Mouse (Mus musculus) heart, embryonic 15.5 days (tissue): ENCODE measurements around the gene Rnf6. TPM values are rescaled to one million over a fixed set of nuclear protein-coding genes. Genes with fewer than 3 reads are reported as not detected.
A peak's percentile ranks its signal among the peaks of the same experiment; 100 is the strongest.

Source experiments
- ATAC-seq: fragments of 200-750 bp; cut with Nextera tagmentation; replicated peaks from 2 replicates; pipeline ENCODE4 v1.8.0; 2017; ENCODE audit warnings: low read depth, moderate TSS enrichment; ENCODE audit not compliant: insufficient number of reproducible peaks, insufficient read depth, low FRiP score
- H3K27ac ChIP-seq: fragments of 300-500 bp; sonication (generic); 2 replicates; pipeline ENCODE4 v1.5.1; 2015; ENCODE audit warnings: mild to moderate bottlenecking, inconsistent platforms
- H3K27me3 ChIP-seq: fragments of 300-500 bp; sonication (generic); 2 replicates; pipeline ENCODE4 v1.6.1; 2015; ENCODE audit warnings: inconsistent platforms
- H3K36me3 ChIP-seq: fragments of 300-500 bp; sonication (generic); 2 replicates; pipeline ENCODE4 v1.6.1; 2015; ENCODE audit warnings: mild to moderate bottlenecking, inconsistent platforms
- H3K4me1 ChIP-seq: fragments of 300-500 bp; sonication (generic); replicated peaks from 2 replicates; pipeline ENCODE4 v1.6.1; 2015; ENCODE audit warnings: inconsistent platforms
- H3K4me2 ChIP-seq: fragments of 300-500 bp; sonication (generic); 2 replicates; pipeline ENCODE4 v1.6.1; 2015; ENCODE audit warnings: inconsistent platforms, mild to moderate bottlenecking, moderate library complexity
- H3K4me3 ChIP-seq: fragments of 300-500 bp; sonication (generic); 2 replicates; pipeline ENCODE4 v1.5.1; 2015; ENCODE audit warnings: mild to moderate bottlenecking, inconsistent platforms
- H3K9ac ChIP-seq: fragments of 300-500 bp; sonication (generic); 2 replicates; pipeline ENCODE4 v1.6.1; 2015; ENCODE audit warnings: mild to moderate bottlenecking, inconsistent platforms
- H3K9me3 ChIP-seq: fragments of 300-500 bp; sonication (generic); replicated peaks from 2 replicates; pipeline ENCODE4 v1.6.1; 2016; ENCODE audit warnings: inconsistent platforms
- WGBS: fragments of 180-500 bp; shearing (Covaris S2); methylation state at CpG from one replicate; pipeline ENCODE4 v1.1.7; 2015; ENCODE audit warnings: mixed read lengths; 5-methylcytosine and 5-hydroxymethylcytosine counted together
- polyA plus RNA-seq: library from polyadenylated mRNA; unstranded; fragments of >200 nt; fragmentation: Nextera tagmentation; extraction: Ambion mirVana; gene quantifications from 2 replicates; pipeline ENCODE4 v1.2.1, GENCODE M21; 2015

Rnf6 gene
- polyA plus RNA-seq, 1 experiment from 2014 or later, result 46.0 TPM

DNA sequence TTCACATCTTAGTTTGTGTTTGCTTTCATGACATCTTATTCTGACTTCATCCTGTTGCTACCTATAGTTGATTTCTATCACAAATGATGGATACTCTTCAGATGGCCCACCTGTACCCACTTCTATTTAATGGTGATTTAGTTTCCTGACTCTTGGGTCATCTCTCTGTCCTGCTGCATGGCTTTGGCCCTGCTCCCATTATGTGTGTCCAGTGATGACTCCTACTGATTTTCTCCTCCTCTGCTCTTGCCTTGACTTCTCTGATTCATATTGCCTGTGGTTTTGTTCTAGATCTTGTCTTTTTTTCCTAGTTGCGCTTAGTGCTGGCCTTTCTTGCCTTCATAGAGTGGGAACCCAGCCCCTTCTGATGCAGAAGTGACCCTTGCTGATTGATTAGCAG, 25.0 kb upstream of the Rnf6 start:
- Histone ChIP-seq H3K9ac (no peak overlapping the region), H3K36me3 (no peaks in the 10 kb centered on the region), H3K4me1 (peaks cover 11% of the 10 kb centered on the region), H3K4me3 (no peak overlapping the region), H3K4me2 (no peak overlapping the region), H3K27ac (no peak overlapping the region), H3K27me3 (no peaks in the 10 kb centered on the region), H3K9me3 (no peaks in the 10 kb centered on the region)
- WGBS, result 100% methylated on average over 1 of the region's 1 CpGs
- no peak for ATAC-seq

DNA sequence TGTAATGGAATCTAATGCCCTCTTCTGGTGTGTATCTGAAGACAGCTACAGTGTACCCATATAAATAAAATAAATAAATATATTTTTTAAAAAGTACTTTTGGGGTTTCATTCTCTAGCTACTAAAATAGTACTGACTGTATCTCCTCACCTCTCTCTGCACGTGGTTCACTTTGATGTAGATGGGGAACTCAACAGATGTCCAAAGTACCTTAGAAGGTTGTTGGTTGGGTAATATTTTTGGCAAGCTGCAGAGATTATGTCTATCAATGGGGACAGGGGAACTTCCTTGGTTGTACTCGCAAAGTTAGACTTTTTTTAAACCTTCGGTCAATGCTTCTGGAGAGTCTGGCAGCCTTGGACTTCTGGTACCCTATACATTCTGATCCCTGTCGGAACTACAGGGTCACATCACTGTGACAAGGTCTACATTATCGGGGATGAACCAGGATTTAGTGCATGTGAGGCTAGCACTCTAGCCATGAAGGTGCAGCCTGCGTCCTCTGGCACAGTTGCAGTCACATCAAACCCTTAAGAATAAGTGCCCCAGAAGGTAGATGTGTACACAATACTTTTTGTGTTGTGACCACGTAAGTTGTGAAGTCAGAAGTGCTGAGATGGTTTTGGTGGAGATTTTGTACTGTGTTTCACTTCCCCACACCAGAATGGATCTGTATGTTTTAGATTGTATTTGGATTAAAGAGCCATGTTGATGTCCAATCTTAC, 24.5 kb upstream of the Rnf6 start:
- Histone ChIP-seq H3K4me3 (no peak overlapping the region), H3K27me3 (no peaks in the 10 kb centered on the region), H3K4me1 (peaks cover 9% of the 10 kb centered on the region), H3K36me3 (no peaks in the 10 kb centered on the region), H3K9ac (no peak overlapping the region), H3K9me3 (no peaks in the 10 kb centered on the region), H3K4me2 (no peak overlapping the region), H3K27ac (no peak overlapping the region)
- ATAC-seq, result no peak
- 81% methylated on average over 7 of the region's 7 CpGs for WGBS

DNA sequence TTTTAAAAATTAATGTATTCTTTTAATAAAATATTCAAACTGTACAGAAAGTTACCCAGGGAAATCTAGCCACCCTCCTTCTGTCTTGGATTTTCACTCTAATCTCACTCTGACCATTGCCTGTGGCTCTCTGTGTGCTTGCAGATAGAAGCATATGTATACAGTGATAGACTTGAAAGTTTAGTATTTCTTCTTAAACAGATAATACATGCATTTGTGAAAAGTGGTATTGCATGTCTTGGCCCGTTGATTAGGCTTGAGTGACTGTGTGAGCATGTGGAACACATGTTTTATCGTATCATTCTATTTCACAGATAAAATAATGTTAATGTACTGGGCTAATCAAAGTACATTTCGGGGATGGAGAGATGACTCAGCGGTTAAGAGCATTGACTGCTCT, 23.8 kb upstream of the Rnf6 start:
- ATAC-seq, result no peak
- Histone ChIP-seq H3K9ac (no peak overlapping the region), H3K36me3 (no peaks in the 10 kb centered on the region), H3K9me3 (no peaks in the 10 kb centered on the region), H3K27ac (no peak overlapping the region), H3K4me3 (no peak overlapping the region), H3K27me3 (no peaks in the 10 kb centered on the region), H3K4me2 (no peak overlapping the region), H3K4me1 (peaks cover 3% of the 10 kb centered on the region)
- 87% methylated on average over 4 of the region's 4 CpGs for WGBS

DNA sequence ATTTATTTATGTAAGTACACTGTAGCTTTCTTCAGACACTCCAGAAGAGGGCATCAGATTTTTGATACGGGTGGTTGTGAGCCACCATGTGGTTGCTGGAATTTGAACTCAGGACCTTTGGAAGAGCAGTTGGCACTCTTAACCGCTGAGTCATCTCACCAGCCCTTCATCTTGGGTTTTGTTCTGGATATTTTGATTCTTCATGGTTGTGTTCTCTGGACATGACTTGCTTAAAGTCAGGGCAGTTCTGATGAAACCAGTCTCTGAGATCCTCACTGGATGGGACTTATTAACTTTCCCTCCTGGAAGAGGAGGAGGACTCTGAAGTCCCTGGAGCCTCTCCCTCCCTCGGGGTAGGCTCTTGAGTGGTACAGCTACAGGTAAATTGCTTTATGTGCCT, 19.8 kb upstream of the Rnf6 start:
- Histone ChIP-seq H3K4me3 (no peak overlapping the region), H3K27me3 (no peaks in the 10 kb centered on the region), H3K4me1 (peaks cover 3% of the 10 kb centered on the region; the same call in 1 of the 2 replicates), H3K4me2 (no peak overlapping the region), H3K9ac (no peak overlapping the region), H3K27ac (no peak overlapping the region), H3K36me3 (no peaks in the 10 kb centered on the region), H3K9me3 (no peaks in the 10 kb centered on the region)
- ATAC-seq, result no peak
- 94% methylated on average over 3 of the region's 3 CpGs for WGBS

DNA sequence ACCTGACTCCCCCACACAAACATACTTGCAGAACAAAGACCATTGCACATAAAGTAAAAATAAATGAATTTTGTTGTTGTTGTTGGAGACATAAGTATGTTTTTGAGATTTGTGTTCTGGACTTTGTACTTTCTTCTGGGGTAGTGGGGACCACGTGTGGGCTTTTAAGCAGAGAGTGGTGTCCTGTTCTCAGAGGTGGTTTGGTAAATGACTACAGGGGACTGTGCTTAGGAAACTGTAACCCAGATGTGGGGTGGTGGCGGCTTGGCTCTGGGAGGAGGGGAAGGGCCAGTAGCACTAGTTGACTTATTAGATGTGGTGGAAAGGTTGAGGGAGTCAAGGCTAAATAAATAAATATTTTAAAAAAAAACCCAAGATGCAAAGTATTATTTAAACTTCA, 19.4 kb upstream of the Rnf6 start:
- no peak overlapping the region for H3K9ac ChIP-seq
- no peaks in the 10 kb centered on the region for H3K36me3 ChIP-seq
- peaks cover 3% of the 10 kb centered on the region; the same call in 1 of the 2 replicates for H3K4me1 ChIP-seq
- no peaks in the 10 kb centered on the region for H3K27me3 ChIP-seq
- WGBS, result 78% methylated on average over 2 of the region's 2 CpGs
- no peak overlapping the region for H3K4me2 ChIP-seq
- no peak overlapping the region for H3K27ac ChIP-seq
- no peak for ATAC-seq
- no peak overlapping the region for H3K4me3 ChIP-seq
- H3K9me3 ChIP-seq, result no peaks in the 10 kb centered on the region

DNA sequence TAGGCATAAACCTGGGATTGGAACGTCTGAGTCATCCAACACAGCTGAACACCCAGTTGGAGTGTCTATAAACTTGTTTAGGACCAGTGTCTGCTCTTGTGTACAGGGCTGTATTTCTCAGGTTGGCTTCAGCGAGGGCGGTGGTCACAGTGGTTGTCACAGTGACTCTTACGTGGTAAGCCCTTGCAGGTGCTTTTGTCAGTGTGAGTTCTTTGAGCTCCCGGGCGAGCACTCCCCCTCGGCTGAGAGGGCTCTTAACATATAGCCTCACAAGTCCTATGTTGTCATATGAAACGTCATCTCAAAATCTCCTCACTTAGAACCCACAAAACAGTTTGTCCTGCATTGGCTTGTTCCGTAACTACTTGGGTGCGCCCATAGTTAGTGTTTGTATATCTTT, 16.9 kb upstream of the Rnf6 start:
- H3K27ac ChIP-seq, result no peak overlapping the region
- no peaks in the 10 kb centered on the region for H3K36me3 ChIP-seq
- no peak for ATAC-seq
- H3K4me1 ChIP-seq, result peaks cover 6% of the 10 kb centered on the region
- no peak overlapping the region for H3K4me2 ChIP-seq
- no peaks in the 10 kb centered on the region for H3K9me3 ChIP-seq
- H3K9ac ChIP-seq, result no peak overlapping the region
- WGBS, result 78% methylated on average over 10 of the region's 10 CpGs
- H3K27me3 ChIP-seq, result no peaks in the 10 kb centered on the region
- H3K4me3 ChIP-seq, result no peak overlapping the region

GRCm38 (mm10) chr5:146234336-146234735, 13.0 kb upstream of the Rnf6 start:
- Histone ChIP-seq H3K9me3 (no peaks in the 10 kb centered on the region), H3K4me1 (peaks cover 17% of the 10 kb centered on the region), H3K4me2 (no peak overlapping the region), H3K27ac (no peak overlapping the region), H3K9ac (no peak overlapping the region), H3K27me3 (no peaks in the 10 kb centered on the region), H3K4me3 (no peak overlapping the region), H3K36me3 (no peaks in the 10 kb centered on the region)
- 76% methylated on average over 1 of the region's 1 CpGs for WGBS
- ATAC-seq, result no peak

GRCm38 (mm10) chr5:146232816-146233215, 11.5 kb upstream of the Rnf6 start:
- no peak for ATAC-seq
- H3K4me1 ChIP-seq, result peaks cover 14% of the 10 kb centered on the region
- H3K27ac ChIP-seq, result no peak overlapping the region
- no peaks in the 10 kb centered on the region for H3K9me3 ChIP-seq
- H3K9ac ChIP-seq, result peak overlapping the region; percentile 91; the same call in 1 of the 2 replicates
- H3K4me3 ChIP-seq, result peak overlapping the region; percentile 86
- no peaks in the 10 kb centered on the region for H3K36me3 ChIP-seq
- H3K4me2 ChIP-seq, result peak overlapping the region; percentile 74
- WGBS, result 46% methylated on average over 11 of the region's 11 CpGs
- H3K27me3 ChIP-seq, result no peaks in the 10 kb centered on the region

DNA sequence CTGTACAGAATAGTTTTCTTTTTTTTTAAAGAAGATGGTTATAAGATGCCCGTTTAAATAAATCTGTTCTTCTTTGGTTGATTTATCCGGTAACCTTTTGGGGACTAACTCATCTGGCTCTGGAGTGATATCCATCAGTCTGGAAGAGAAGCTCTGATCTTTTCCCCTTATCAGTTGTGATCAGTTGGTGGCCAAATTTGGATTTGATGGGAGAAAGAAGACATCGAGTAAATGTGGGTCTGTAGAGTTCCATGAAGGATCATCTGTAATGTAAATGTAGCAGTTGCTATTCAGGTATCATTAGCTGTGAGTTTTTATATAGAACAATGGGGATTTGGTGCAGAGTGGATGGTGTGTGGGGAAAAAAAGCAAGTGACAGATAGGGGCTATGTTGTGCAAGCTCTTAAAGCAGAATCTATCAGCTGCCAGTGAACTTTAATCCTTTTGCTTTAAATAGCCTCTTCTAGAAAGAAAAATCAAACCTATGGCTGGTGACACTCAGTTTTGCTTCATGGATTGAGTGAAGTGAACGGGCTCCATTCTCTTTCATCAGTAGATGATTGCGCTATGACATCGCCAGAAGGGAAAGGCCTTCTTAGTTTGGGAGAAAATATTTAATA, 10.8 kb upstream of the Rnf6 start:
- H3K27ac ChIP-seq, result no peak overlapping the region
- H3K9ac ChIP-seq, result peak overlapping the region; percentile 91
- ATAC-seq, result no peak
- H3K4me1 ChIP-seq, result peaks cover 14% of the 10 kb centered on the region
- no peaks in the 10 kb centered on the region for H3K27me3 ChIP-seq
- H3K4me3 ChIP-seq, result peak overlapping the region; percentile 86
- H3K36me3 ChIP-seq, result no peaks in the 10 kb centered on the region
- no peaks in the 10 kb centered on the region for H3K9me3 ChIP-seq
- H3K4me2 ChIP-seq, result peak overlapping the region; percentile 74
- 33% methylated on average over 6 of the region's 6 CpGs for WGBS

GRCm38 (mm10) chr5:146231655-146231996, 10.3 kb upstream of the Rnf6 start:
- Histone ChIP-seq H3K36me3 (no peaks in the 10 kb centered on the region), H3K27ac (peak overlapping the region; percentile 96), H3K4me1 (peaks cover 14% of the 10 kb centered on the region), H3K4me3 (peak overlapping the region; percentile 86), H3K9ac (peak overlapping the region; percentile 91), H3K9me3 (no peaks in the 10 kb centered on the region), H3K4me2 (peak overlapping the region; percentile 74), H3K27me3 (no peaks in the 10 kb centered on the region)
- under 1% methylated on average over 19 of the region's 19 CpGs for WGBS
- ATAC-seq, result peak; percentile 5; the same call in 1 of the 2 replicates

GRCm38 (mm10) chr5:146230864-146231654, 9.7 kb upstream of the Rnf6 start, which contains the start of gene Cdk8:
TSS of gene Cdk8 (plus strand) at chr5:146231230.
- Histone ChIP-seq H3K27ac (peak within 1 kb of the TSS; percentile 96), H3K9ac (peak within 1 kb of the TSS; percentile 91), H3K9me3 (no peaks in the 10 kb centered on the region), H3K27me3 (no peaks in the 10 kb centered on the region), H3K4me2 (peak within 1 kb of the TSS; percentile 74), H3K36me3 (no peaks in the 10 kb centered on the region), H3K4me1 (peaks cover 14% of the 10 kb centered on the region), H3K4me3 (peak within 1 kb of the TSS; percentile 86)
- ATAC-seq, result peak; percentile 92
- WGBS, result under 1% methylated on average over 70 of the region's 102 CpGs
